Mouse (Mus musculus) cerebral cortex, adult 2 months (tissue): ENCODE results near the gene Ino80.

ENCODE experiments used
- WGBS: fragments of 180-500 bp; shearing (Covaris S2); methylation state at CpG from one replicate; pipeline ENCODE4 v1.1.7; 2018; 5-methylcytosine and 5-hydroxymethylcytosine counted together

Ino80 gene

DNA sequence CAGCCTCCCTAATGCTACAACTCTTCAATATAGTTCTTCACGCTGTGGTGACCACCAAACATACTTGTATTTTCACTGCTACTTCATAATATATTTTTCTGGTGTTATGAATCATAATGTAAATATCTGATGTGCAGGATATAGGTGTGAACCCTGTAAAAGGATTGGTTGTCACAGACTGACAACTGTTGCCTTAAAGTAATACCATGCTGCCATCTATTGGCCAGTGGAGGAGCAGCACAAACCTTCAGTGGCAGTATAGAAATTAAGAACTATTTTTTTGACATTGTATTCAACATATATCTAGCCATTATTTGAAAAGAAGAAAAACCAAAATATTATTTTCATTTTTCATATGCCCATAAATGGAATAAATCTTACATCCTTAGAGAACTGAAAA, 40.5 kb downstream of the Ino80 start:
- WGBS: 98% methylated on average over 1 of the region's 1 CpGs

GRCm38 (mm10) chr2:119436467-119436866, 41.0 kb downstream of the Ino80 start:
- WGBS: 87% methylated on average over 4 of the region's 4 CpGs

- 14% methylated on average over 1 of the region's 1 CpGs for WGBS
Measured at GRCm38 (mm10) chr2:119413819-119414218, 63.7 kb downstream of the Ino80 start.

DNA sequence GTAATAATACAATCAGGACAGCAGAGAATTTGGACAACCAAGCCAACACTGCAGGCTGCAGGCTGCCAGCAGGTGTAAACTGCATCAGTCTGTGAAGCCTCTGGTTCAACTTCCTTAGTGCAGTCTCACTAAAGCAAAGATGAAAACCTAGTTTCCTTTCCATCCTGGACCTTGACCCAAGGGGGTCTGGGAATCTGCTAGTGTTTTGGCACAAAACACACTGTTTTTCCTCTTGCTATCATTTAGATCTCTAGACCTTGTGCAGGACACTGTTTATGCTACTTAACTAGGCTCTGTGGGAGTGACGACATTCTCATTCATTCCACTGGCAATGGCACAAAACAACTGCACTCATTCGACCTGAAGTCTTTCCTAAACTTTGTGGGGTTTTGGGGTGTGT, 65.8 kb downstream of the Ino80 start:
- 51% methylated on average over 2 of the region's 2 CpGs for WGBS

GRCm38 (mm10) chr2:119411016-119411415, 66.5 kb downstream of the Ino80 start:
- WGBS: 48% methylated on average over 5 of the region's 5 CpGs

DNA sequence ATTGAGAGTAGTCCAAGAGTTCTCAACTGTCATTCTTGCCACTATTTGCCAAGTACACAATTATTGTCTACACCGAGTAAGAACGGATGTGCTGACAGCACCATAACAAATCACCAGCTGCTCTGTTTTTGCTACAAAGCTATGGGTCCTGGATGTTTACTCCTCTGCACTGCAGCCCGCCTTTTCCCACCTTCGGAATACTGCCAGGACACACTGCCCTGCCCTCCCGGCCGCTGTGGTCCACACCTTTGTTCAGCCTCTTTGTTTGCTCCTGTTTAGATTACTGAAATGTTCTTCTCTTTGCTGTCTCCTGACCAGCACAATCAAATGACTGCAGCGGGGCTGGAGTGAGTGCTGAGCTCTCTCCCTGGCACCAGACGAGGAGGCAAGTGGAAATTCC, 69.2 kb downstream of the Ino80 start:
- WGBS: 45% methylated on average over 8 of the region's 8 CpGs

DNA sequence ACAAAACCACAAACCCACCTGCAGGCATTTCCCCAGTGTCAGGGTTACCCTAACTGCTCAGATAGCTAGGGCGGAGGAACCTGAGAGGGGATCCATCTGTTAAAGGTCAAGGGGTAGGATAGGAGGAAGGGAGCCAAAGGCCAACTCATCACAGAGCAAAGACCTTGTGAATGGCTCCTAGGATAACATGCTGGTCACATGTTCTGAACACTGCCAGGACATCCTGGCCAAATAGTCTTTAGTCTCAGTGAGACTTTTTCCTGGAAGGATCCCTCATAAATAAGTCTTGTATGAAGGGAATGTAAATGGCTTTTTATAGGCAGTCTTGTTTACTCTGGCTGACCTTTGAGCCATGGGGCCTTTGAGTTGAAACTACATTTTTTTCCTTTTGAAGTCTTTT, 78.8 kb downstream of the Ino80 start:
- 88% methylated on average over 1 of the region's 1 CpGs for WGBS

DNA sequence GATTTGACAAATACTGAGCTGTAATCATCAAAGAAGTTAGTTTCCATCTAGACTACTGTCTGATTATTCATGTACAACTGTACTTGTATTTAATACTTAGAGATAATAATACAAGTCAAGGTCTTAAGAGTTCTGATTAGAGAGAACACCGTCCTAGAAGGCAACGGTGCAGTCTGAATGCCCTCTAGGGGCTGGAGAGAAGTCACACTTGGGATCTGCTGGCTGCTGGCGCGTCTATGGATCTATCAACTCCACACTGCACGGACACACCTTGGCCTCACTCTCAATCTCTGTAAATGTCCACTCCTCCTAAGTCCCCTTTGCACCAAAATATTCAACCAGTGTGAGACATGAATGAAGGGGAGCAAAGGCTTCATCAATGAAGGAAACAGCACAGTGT, 79.2 kb downstream of the Ino80 start:
- WGBS: 79% methylated on average over 5 of the region's 5 CpGs

GRCm38 (mm10) chr2:119389992-119390391, 87.5 kb downstream of the Ino80 start:
- 88% methylated on average over 4 of the region's 4 CpGs for WGBS

DNA sequence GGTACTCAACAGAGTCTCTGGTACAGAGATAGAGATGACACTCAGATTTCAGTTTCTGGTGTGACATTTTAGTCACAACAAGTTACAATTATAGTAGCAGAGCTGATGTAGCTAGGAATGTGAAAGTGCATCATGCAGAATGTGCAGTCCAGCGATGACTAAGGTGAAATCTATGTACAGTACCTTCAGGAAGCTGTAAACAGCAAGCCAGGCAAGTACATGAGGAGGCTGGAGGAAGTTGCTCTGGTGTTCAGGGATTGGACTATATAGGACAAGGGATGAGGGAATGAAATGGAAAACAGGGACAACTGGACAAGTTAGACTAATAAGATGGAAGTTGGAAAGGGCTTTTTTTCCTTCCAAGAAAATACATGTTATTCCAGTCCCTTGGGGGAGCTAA, 89.2 kb downstream of the Ino80 start:
- WGBS: 29% methylated on average over 1 of the region's 1 CpGs

DNA sequence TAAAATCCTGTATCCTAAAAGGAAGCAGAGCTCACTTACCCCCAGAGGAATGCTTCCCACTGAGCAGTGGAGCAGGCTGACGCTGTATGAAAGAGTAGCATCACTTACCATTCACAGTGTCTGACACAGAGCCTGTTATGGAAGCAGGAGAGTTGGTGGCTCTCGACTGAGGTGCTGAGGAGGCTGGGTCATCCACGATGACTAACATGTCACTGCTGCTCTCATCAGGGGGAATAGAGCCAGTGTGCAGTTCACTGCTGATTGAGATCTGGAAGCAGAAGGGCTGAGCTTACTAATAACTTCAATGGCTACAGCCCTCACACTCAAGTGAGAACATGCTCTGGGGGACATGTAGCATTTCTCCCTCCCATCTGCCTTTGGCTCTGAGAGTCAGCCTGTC, 98.0 kb downstream of the Ino80 start:
- 42% methylated on average over 3 of the region's 3 CpGs for WGBS

- WGBS: 56% methylated on average over 3 of the region's 3 CpGs
Measured at GRCm38 (mm10) chr2:119377826-119378225, 99.7 kb downstream of the Ino80 start.

- WGBS: 58% methylated on average over 9 of the region's 9 CpGs
Measured at GRCm38 (mm10) chr2:119377286-119377685, 100.2 kb downstream of the Ino80 start.

DNA sequence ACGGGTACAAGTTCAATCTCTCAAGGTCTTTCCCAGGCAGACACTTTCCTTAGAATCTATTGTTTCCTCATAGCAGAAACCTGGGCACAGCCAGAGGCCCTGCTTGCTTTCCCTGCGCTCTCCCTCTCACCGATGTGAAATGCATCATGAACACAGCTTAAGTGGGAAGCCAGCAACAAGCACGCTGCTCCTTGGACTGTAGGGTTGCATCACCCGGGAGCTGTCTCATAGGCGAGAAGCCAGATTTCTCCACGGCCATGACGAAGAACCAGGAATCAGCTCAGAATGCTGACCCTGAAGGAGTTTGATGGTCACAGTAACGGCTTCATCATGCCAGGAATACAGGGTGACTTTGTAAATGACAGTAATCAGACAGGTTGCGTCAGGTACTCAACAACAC, 107.4 kb downstream of the Ino80 start:
- 96% methylated on average over 10 of the region's 10 CpGs for WGBS

DNA sequence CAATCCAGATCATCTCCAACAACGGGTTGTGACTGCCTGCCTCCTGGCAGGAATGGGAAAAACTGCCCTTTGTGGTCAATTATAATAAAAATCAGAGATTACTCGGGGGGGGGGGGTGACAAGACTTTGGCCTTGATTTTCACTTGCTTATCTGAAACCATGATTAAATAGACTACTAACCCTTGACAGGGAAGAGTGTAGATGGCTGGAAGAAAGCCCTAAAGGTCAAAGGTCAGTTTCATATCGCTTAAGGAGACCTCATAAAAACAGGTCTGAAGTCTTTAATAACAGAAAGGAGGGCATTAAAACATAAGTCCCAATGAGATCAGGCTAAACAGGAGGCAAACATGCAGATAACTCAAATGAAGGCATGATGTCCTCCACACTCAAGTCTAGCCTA, 110.1 kb downstream of the Ino80 start:
- WGBS: 57% methylated on average over 3 of the region's 3 CpGs

- 95% methylated on average over 3 of the region's 3 CpGs for WGBS
Measured at GRCm38 (mm10) chr2:119364969-119365368, 112.5 kb downstream of the Ino80 start.

DNA sequence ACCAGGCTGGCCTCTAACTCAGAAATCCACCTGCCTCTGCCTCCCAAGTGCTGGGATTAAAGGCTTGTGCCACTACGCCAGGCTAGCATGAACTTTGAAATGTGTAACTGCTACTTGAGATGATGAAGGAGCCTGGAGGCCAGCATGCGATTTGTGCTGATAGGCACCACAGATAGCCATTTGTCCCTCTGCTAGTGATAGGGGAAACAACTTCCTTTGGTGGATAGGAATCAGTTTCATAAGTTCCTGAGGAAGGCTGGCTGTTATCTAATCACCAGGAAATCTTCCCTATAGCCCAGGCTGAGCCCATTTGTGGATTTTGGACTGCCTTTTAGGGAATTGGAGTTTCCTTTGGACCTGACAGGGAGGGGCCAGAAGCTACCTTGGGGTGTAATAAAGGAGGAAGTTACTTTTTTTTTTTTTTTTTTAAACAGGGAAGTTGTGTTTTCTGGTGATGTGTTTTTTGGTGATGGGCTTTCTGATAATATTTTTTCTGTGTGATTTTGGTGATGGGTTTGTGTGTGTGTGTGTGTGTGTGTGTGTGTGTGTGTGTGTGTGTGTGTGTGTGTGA, 117.7 kb downstream of the Ino80 start:
- WGBS: 91% methylated on average over 2 of the region's 2 CpGs

- 82% methylated on average over 6 of the region's 6 CpGs for WGBS
Measured at GRCm38 (mm10) chr2:119358249-119358648, 119.2 kb downstream of the Ino80 start.

- WGBS: 90% methylated on average over 5 of the region's 5 CpGs
Measured at GRCm38 (mm10) chr2:119356805-119357204, 120.7 kb downstream of the Ino80 start.

GRCm38 (mm10) chr2:119355651-119356050, 121.8 kb downstream of the Ino80 start:
- 34% methylated on average over 7 of the region's 7 CpGs for WGBS

GRCm38 (mm10) chr2:119355089-119355488, 122.4 kb downstream of the Ino80 start:
- 53% methylated on average over 3 of the region's 3 CpGs for WGBS

DNA sequence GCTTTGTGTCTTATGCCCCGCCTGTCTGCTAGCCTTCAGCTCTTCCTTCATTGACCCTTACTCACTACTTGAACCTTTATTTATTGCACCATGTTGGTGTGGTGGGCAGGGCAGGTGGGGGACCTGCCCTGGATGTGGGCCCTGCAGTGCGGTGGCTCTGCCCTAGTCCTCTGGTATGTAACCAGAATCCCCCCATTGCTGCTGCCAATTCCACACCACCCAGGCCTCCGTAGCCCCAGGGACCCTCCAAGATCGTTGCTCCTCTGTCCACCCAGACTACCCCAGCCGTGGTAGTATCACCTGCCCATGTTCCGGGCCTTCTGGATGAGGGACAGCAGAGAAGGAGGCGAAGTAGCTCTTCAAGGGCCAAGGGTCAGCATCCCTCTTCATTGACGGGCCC, 123.8 kb downstream of the Ino80 start:
- WGBS: 93% methylated on average over 8 of the region's 8 CpGs

GRCm38 (mm10) chr2:119350555-119351486, 126.7 kb downstream of the Ino80 start, which contains the start of gene Chac1:
Gene Chac1, plus strand, starts transcription at chr2:119351229.
- 5% methylated on average over 58 of the region's 58 CpGs for WGBS
